Mouse (Mus musculus): ENCODE measurements around the gene Sbk3.

- TF ChIP-seq POLR2A (IDR thresholded peaks at IDR 0.05; ENCODE audit: insufficient read length, low read depth) (no peak), MAX (IDR thresholded peaks at IDR 0.05; ENCODE audit: low read depth) (no peak), USF1 (IDR thresholded peaks at IDR 0.05; ENCODE audit: low read depth) (no peak), POLR2AphosphoS2 (IDR thresholded peaks at IDR 0.05; ENCODE audit: insufficient read length, low read depth) (no peak), MYOG (IDR thresholded peaks at IDR 0.05; ENCODE audit: control insufficient read depth in 1 of 3, insufficient read depth in 1 of 3, insufficient read length in 2 of 3, low read depth in 2 of 3) (no peak), TCF12 (IDR thresholded peaks at IDR 0.05; ENCODE audit: insufficient read depth, poor library complexity, severe bottlenecking) (no peak), CEBPB (IDR thresholded peaks at IDR 0.05; ENCODE audit: insufficient read depth, poor library complexity, severe bottlenecking) (no peak), SRF (IDR thresholded peaks at IDR 0.05; ENCODE audit: control insufficient read depth, insufficient read length, low read depth) (no peak)
Observed at GRCm38 (mm10) chr7:4937392-4937791, 33.6 kb downstream of the Sbk3 start.
